Mouse (Mus musculus) embryonic fibroblast, embryonic 13.5 days (primary cell): Measurements from ENCODE around the gene Pam16.

Source experiments
- CTCF ChIP-seq: IDR thresholded peaks from 2 replicates; pipeline ENCODE4 v1.5.1; 2011; ENCODE audit warnings: mild to moderate bottlenecking, control low read depth, low read length, moderate library complexity, borderline replicate concordance; ENCODE audit not compliant: insufficient read depth
- POLR2A ChIP-seq: IDR thresholded peaks from 2 replicates; pipeline ENCODE4 v1.6.1; 2011; ENCODE audit warnings: low read depth, mild to moderate bottlenecking, control low read depth, low read length, moderate library complexity

DNA sequence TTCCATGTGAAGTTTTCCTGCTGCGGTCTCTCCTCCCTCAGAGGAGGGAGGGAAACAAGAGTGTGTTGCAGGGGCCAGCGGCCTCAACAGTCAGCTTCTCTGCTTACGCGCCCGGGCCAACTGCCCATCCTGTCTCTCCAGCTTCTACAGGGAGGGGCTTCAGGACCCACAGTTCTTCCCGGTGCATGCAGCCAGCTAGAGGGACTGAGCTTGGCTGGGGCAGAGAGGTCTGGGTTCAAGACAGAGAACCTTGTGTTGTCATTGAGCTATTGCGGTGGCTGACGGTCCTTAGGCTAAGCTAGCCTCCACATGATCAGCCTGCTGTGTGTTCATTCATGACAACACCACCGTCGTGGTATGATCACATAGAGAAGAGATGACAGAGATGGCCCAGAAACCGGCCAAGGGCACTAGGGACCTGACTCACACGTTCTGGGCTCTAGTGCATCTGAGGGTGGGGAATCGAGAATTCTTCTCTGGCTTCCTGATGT is 22.9 kb upstream of the Pam16 start:
- TF ChIP-seq CTCF (no peak), POLR2A (no peak)
